In genomic region chr10:76531375-76531774, GRCm38 (mm10) we compare ENCODE assay signal across 8 mouse cellular contexts. TPM values are rescaled to one million over a fixed set of nuclear protein-coding genes. Genes with fewer than 3 reads are reported as not detected.
DNase-seq lines count a peak whose midpoint lies in the region; ATAC-seq lines count a peak whose summit lies in the region.

Gene Lss (plus strand): TSS chr10:76531588.

- peak within 1 kb of the TSS; percentile 63 for H3K4me2 ChIP-seq in lung, embryonic 16.5 days (ENCODE audit: low read depth, low read length)

- peak within 1 kb of the TSS; percentile 43 for H3K27ac ChIP-seq in lung, embryonic 16.5 days (ENCODE audit: low read length)

- DNase-seq in MEL-GATA-1-ER (ENCODE audit: extremely low read depth, low read depth) = peak; percentile 87
- peak; percentile 98 for DNase-seq in cerebellum, adult 8-10 months
- DNase-seq in forelimb bud, embryonic 11.5 days (ENCODE audit: low read depth, low spot score) = peak; percentile 97
- peak; percentile 86 for DNase-seq in layer of hippocampus, adult 9-10 months (ENCODE audit: low spot score)
- peak; percentile 77 for DNase-seq in ovary, postnatal 10 days (ENCODE audit: low spot score)
- peak; percentile 96 for DNase-seq in thymus, postnatal 10 days (ENCODE audit: low spot score in 2 of 2)

- peak within 1 kb of the TSS; percentile 63 for H3K4me3 ChIP-seq in lung, embryonic 16.5 days (ENCODE audit: low read length)

- 0% methylated on average over 37 of the region's 37 CpGs for WGBS in lung, embryonic 16.5 days

- peak; percentile 96 to 99 for ATAC-seq in hematopoietic stem cell, adult 5-6 weeks (replicated peaks in 1 of 2; ENCODE audit: insufficient read depth in 1 of 2, low FRiP score in 2 of 2, low TSS enrichment in 1 of 2, low read depth in 1 of 2, poor library complexity in 2 of 2, severe bottlenecking in 2 of 2)
- peak; percentile 100 for ATAC-seq in lung, embryonic 16.5 days (ENCODE audit: low read depth)

- H3K4me1 ChIP-seq in lung, embryonic 16.5 days (replicated peaks; ENCODE audit: control insufficient read depth, insufficient read depth, low read length) = peaks cover 3% of the 10 kb centered on the region; the same call in 1 of the 2 replicates

- peak within 1 kb of the TSS; percentile 70 for H3K9ac ChIP-seq in lung, embryonic 16.5 days (ENCODE audit: low read length)

- H3K36me3 ChIP-seq in lung, embryonic 16.5 days (ENCODE audit: control insufficient read depth, insufficient read depth, low read length) = peaks cover 9% of the 10 kb centered on the region

- no peaks in the 10 kb centered on the region for H3K27me3 ChIP-seq in lung, embryonic 16.5 days (ENCODE audit: control insufficient read depth, insufficient read depth, low read depth, low read length)

- no peaks in the 10 kb centered on the region for H3K9me3 ChIP-seq in lung, embryonic 16.5 days (ENCODE audit: control insufficient read depth, low read length)

RNA-seq across cellular contexts. Expression of gene Lss, which starts in this region (rescaled TPM):
- 3.8 and 8.2 TPM in 2 replicates for total RNA-seq in hematopoietic stem cell, adult 5-6 weeks (2017)
- 17.9 and 20.8 TPM in 2 replicates for polyA plus RNA-seq in lung, embryonic 16.5 days (2015; fragmentation: Nextera tagmentation; extraction: Ambion mirVana)

Comparison
In these comparisons a context has a peak if more than half of its experiments do, and no peak if none do; other contexts are left out.
1. Peak in every context shown above with its lines: DNase-seq, ATAC-seq, H3K4me3 ChIP-seq and H3K27ac ChIP-seq.